10 mouse cellular contexts compared by ENCODE assay signal in the genomic region with DNA sequence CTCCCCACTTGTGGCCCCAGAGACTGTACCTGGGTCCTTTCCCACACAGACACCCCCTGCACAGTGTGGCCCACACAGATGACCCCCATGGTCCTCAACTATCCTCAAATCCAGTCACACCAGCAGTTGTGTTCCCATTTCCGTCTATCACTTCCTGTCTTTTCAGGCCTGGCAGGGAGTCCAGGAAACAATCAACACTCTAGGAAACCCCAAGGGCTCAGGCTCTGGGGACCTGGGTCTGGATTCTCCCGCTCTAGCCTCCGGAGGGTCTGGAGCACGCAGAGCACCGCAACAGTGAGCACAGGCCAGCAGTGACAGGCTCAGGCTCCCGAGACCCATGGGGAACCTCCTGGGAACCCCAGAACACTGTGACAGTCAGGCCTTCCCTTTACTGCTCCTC. TPM values are rescaled to one million over a fixed set of nuclear protein-coding genes. Genes with fewer than 3 reads are reported as not detected.
A peak's percentile ranks its signal among the peaks of the same experiment; 100 is the strongest.
DNase-seq lines count a peak whose midpoint lies in the region; ATAC-seq and TF ChIP-seq lines count a peak whose summit lies in the region.
"Had no signal": no experiment of that assay in that cellular context is flagged by ENCODE, and none has a peak within 500 bp of the region (broad histone marks: within the 10 kb centered on the region; RNA-seq: fewer than 3 reads in every experiment).

No protein-coding gene starts in this region.

- H3K27ac ChIP-seq in heart, adult 2 months = no peak overlapping the region
- no peak overlapping the region for H3K27ac ChIP-seq in neural tube, embryonic 11.5 days (ENCODE audit: low read depth, low read length)
- H3K27ac ChIP-seq in limb, embryonic 11.5 days (replicated peaks; ENCODE audit: low read depth, low read length) = no peak overlapping the region

- intact Hi-C loops in heart, adult 2 months (cut with DNase I) = no loop called here

- H3K27me3 ChIP-seq in heart, adult 2 months (ENCODE audit: control insufficient read depth, insufficient read depth, low read length) = no peaks in the 10 kb centered on the region
- H3K27me3 ChIP-seq in neural tube, embryonic 11.5 days (ENCODE audit: control insufficient read depth, insufficient read depth, low read length) = peaks cover 12% of the 10 kb centered on the region
- no peaks in the 10 kb centered on the region for H3K27me3 ChIP-seq in limb, embryonic 11.5 days (ENCODE audit: control insufficient read depth, insufficient read depth, low read length)

- no peak for ATAC-seq in neural tube, embryonic 11.5 days (ENCODE audit: insufficient read depth, low FRiP score, low TSS enrichment)
- no peak for ATAC-seq in limb, embryonic 11.5 days (ENCODE audit: insufficient number of reproducible peaks, low FRiP score, low TSS enrichment, low read depth)

- no peak for TF ChIP-seq EP300 in heart, adult 2 months (IDR thresholded peaks at IDR 0.05; ENCODE audit: insufficient read depth, low read depth, low read length)

- H3K4me3 ChIP-seq in heart, adult 2 months = no peak overlapping the region
- H3K4me3 ChIP-seq in neural tube, embryonic 11.5 days (ENCODE audit: low read depth, low read length) = no peak overlapping the region
- H3K4me3 ChIP-seq in limb, embryonic 11.5 days (ENCODE audit: low read depth, low read length) = 0 out of 2 replicates have a peak overlapping the region, but pooled peaks have one; percentile 91

- H3K4me1 ChIP-seq in heart, adult 2 months (ENCODE audit: control insufficient read depth, insufficient read depth, low read length) = peaks cover 2% of the 10 kb centered on the region
- H3K4me1 ChIP-seq in neural tube, embryonic 11.5 days (ENCODE audit: control insufficient read depth, insufficient read depth, low read length) = peaks cover 27% of the 10 kb centered on the region
- peaks cover 69% of the 10 kb centered on the region for H3K4me1 ChIP-seq in limb, embryonic 11.5 days (ENCODE audit: control insufficient read depth, insufficient read depth, low read length)

- H3K36me3 ChIP-seq in heart, adult 2 months (ENCODE audit: control insufficient read depth, insufficient read depth, low read length) = no peaks in the 10 kb centered on the region
- H3K36me3 ChIP-seq in neural tube, embryonic 11.5 days (ENCODE audit: control insufficient read depth, insufficient read depth, low read length) = no peaks in the 10 kb centered on the region
- H3K36me3 ChIP-seq in limb, embryonic 11.5 days (ENCODE audit: control insufficient read depth, insufficient read depth, low read length) = no peaks in the 10 kb centered on the region

- 31% methylated on average over 6 of the region's 6 CpGs for WGBS in heart, adult 2 months
- WGBS in neural tube, embryonic 11.5 days = 64% methylated on average over 6 of the region's 6 CpGs
- WGBS in limb, embryonic 11.5 days = 51% methylated on average over 6 of the region's 6 CpGs

- no peak for TF ChIP-seq CTCF in heart, adult 2 months (IDR thresholded peaks at IDR 0.05)

- peak overlapping the region; percentile 24; the same call in 1 of the 2 replicates for H3K9ac ChIP-seq in heart, adult 2 months (ENCODE audit: low read depth, low read length)
- peak overlapping the region; percentile 31; the same call in 1 of the 2 replicates for H3K9ac ChIP-seq in neural tube, embryonic 11.5 days (ENCODE audit: low read length)
- peak overlapping the region; percentile 93; the same call in 1 of the 2 replicates for H3K9ac ChIP-seq in limb, embryonic 11.5 days (ENCODE audit: low read length)

- peak in 1 of 2 experiments; percentile 32 for DNase-seq in heart, adult 2 months
- DNase-seq in heart, adult 8-10 months (ENCODE audit: low spot score) = no peak
- no peak for DNase-seq in neural tube, embryonic 11.5 days (ENCODE audit: low spot score)
- no peak for DNase-seq in neural tube, embryonic 10.5 days (ENCODE audit: extremely low spot score, low spot score)
- DNase-seq in limb, embryonic 11.5 days (ENCODE audit: low spot score) = no peak
- no peak for DNase-seq in spleen, adult 12 weeks (ENCODE audit: low spot score)
- no peak for DNase-seq in cerebellum, postnatal 4 days (ENCODE audit: low spot score in 2 of 2)
- DNase-seq in testis, postnatal 14 days (ENCODE audit: low spot score) = no peak

- H3K79me2 ChIP-seq in heart, adult 2 months (replicated peaks; ENCODE audit: control insufficient read depth, insufficient read depth, low read length) = no peaks in the 10 kb centered on the region

- no peaks in the 10 kb centered on the region for H3K9me3 ChIP-seq in neural tube, embryonic 11.5 days (ENCODE audit: control insufficient read depth, low read length)
- H3K9me3 ChIP-seq in limb, embryonic 11.5 days (ENCODE audit: control insufficient read depth, low read length) = no peaks in the 10 kb centered on the region

- TF ChIP-seq POLR2A in heart, adult 2 months (IDR thresholded peaks at IDR 0.05; ENCODE audit: insufficient read depth, low read depth, low read length) = no peak

- H3K4me2 ChIP-seq in neural tube, embryonic 11.5 days (ENCODE audit: low read depth) = no peak overlapping the region; the same call in 1 of the 2 replicates
- peak overlapping the region; percentile 87 for H3K4me2 ChIP-seq in limb, embryonic 11.5 days (ENCODE audit: low read depth, severe bottlenecking)

RNA-seq across cellular contexts. Expression of gene Tead3, which starts 2.4 kb away (rescaled TPM):
- 10 to 100 TPM; 12.7 to 13.7 TPM for total RNA-seq in heart, adult 2 months (2021)
- 20.2 and 21.2 TPM in 2 replicates for polyA plus RNA-seq in heart, adult 2 months (2012; rRNA removed)
- 10 to 100 TPM in 3 of 4 experiments, 1 to 10 TPM in 1; 8.4 to 15.6 (median 11.7) TPM for total RNA-seq in heart, adult 8-10 months (2022)
- 4.5 and 4.6 TPM in 2 replicates for polyA plus RNA-seq in neural tube, embryonic 11.5 days (2014; fragmentation: Nextera tagmentation; extraction: Ambion mirVana)
- 10.0 and 10.6 TPM in 2 replicates for polyA plus RNA-seq in limb, embryonic 11.5 days (2014; fragmentation: Nextera tagmentation; extraction: Ambion mirVana)
- total RNA-seq: monocyte, adult 5-6 weeks had no signal

RNA-seq across cellular contexts. Expression of gene Tulp1, which starts 16.8 kb away (rescaled TPM):
- not detected for total RNA-seq in heart, adult 2 months (2021)
- 0.38 TPM in 1 of 2 replicates, not detected in the other for polyA plus RNA-seq in heart, adult 2 months (2012; rRNA removed)
- total RNA-seq in heart, adult 8-10 months (2022) = not detected
- 3.3 and 5.0 TPM in 2 replicates for polyA plus RNA-seq in neural tube, embryonic 11.5 days (2014; fragmentation: Nextera tagmentation; extraction: Ambion mirVana)
- polyA plus RNA-seq in limb, embryonic 11.5 days (2014; fragmentation: Nextera tagmentation; extraction: Ambion mirVana) = 3.4 and 4.4 TPM in 2 replicates
- total RNA-seq: left cerebral cortex, postnatal 10 days; monocyte, adult 5-6 weeks had no signal

RNA-seq across cellular contexts. Expression of gene Rpl10a, which starts 19.9 kb away (rescaled TPM):
- 100 to 1,000 TPM; 360 to 417 TPM for total RNA-seq in heart, adult 2 months (2021)
- 634 and 1,197 TPM in 2 replicates for polyA plus RNA-seq in heart, adult 2 months (2012; rRNA removed)
- 100 to 1,000 TPM; 377 to 423 (median 382) TPM for total RNA-seq in heart, adult 8-10 months (2022)
- 478 TPM in 2 replicates for polyA plus RNA-seq in neural tube, embryonic 11.5 days (2014; fragmentation: Nextera tagmentation; extraction: Ambion mirVana)
- polyA plus RNA-seq in limb, embryonic 11.5 days (2014; fragmentation: Nextera tagmentation; extraction: Ambion mirVana) = 616 TPM in 2 replicates

RNA-seq across cellular contexts. Expression of gene Fance, which starts 34.9 kb away (rescaled TPM):
- 10 to 100 TPM; 11.2 to 12.0 TPM for total RNA-seq in heart, adult 2 months (2021)
- polyA plus RNA-seq in heart, adult 2 months (2012; rRNA removed) = 7.4 and 11.8 TPM in 2 replicates
- 10 to 100 TPM in 3 of 4 experiments, 1 to 10 TPM in 1; 9.2 to 15.2 (median 12.3) TPM for total RNA-seq in heart, adult 8-10 months (2022)
- 23.2 and 23.7 TPM in 2 replicates for polyA plus RNA-seq in neural tube, embryonic 11.5 days (2014; fragmentation: Nextera tagmentation; extraction: Ambion mirVana)
- 27.3 and 29.4 TPM in 2 replicates for polyA plus RNA-seq in limb, embryonic 11.5 days (2014; fragmentation: Nextera tagmentation; extraction: Ambion mirVana)

Comparison
In these comparisons a context has a peak if more than half of its experiments do, and no peak if none do; other contexts are left out.
1. H3K9ac ChIP-seq: peak in every context shown above with its lines; median percentile 93 in limb, embryonic 11.5 days; 31 in neural tube, embryonic 11.5 days; 24 in heart, adult 2 months.